Mouse (Mus musculus) MEL (cell line): ENCODE measurements around the gene Spata32. TPM values are rescaled to one million over a fixed set of nuclear protein-coding genes. Genes with fewer than 3 reads are reported as not detected.
A peak's percentile ranks its signal among the peaks of the same experiment; 100 is the strongest.

Experiments
- DNase-seq: peaks from one replicate; pipeline ENCODE4 v3.0.0; 2011; ENCODE audit warnings: low read depth, low spot score
- H3K27ac ChIP-seq: 2 replicates; pipeline ENCODE4 v1.5.1; 2012; ENCODE audit warnings: low read depth, mild to moderate bottlenecking, control low read depth, low read length, moderate library complexity; ENCODE audit not compliant: control insufficient read depth
- H3K27me3 ChIP-seq, 2 experiments: fragments of 150-350 bp in 1 of 2; sonication (generic) in 1 of 2; 2 replicates each; pipeline ENCODE4 v1.6.1; 2012; ENCODE audit warnings: low read length in 2 of 2, mild to moderate bottlenecking in 2 of 2, improper control_type of control experiment in 1 of 2, moderate library complexity in 1 of 2; ENCODE audit not compliant: insufficient read depth in 2 of 2, control insufficient read depth in 1 of 2
- H3K36me3 ChIP-seq, 2 experiments: 2 replicates each; pipeline ENCODE4 v1.6.1; 2012 to 2014; ENCODE audit warnings: low read length in 2 of 2, improper control_type of control experiment in 1 of 2, inconsistent platforms in 1 of 2, mild to moderate bottlenecking in 1 of 2; ENCODE audit not compliant: insufficient read depth in 2 of 2, control insufficient read depth in 1 of 2
- H3K4me1 ChIP-seq, 2 experiments: fragments of 150-350 bp in 1 of 2; sonication (generic) in 1 of 2; 2 replicates each; pipeline ENCODE4 v1.6.1; 2012; ENCODE audit warnings: low read length in 2 of 2, improper control_type of control experiment in 1 of 2, mild to moderate bottlenecking in 1 of 2; ENCODE audit not compliant: insufficient read depth in 2 of 2, control insufficient read depth in 1 of 2
- H3K4me3 ChIP-seq, 2 experiments: fragments of 150-350 bp in 1 of 2; sonication (generic) in 1 of 2; 2 replicates each; pipeline ENCODE4 v1.5.1; 2012; ENCODE audit warnings: low read depth in 2 of 2, low read length in 2 of 2, mild to moderate bottlenecking in 2 of 2, moderate library complexity in 2 of 2, control low read depth in 1 of 2, improper control_type of control experiment in 1 of 2; ENCODE audit not compliant: control insufficient read depth in 1 of 2, insufficient read depth in 1 of 2
- H3K79me2 ChIP-seq: 2 replicates; pipeline ENCODE4 v1.6.1; 2012; ENCODE audit warnings: mild to moderate bottlenecking, low read length, moderate library complexity; ENCODE audit not compliant: control insufficient read depth, poor library complexity, insufficient read depth
- H3K9ac ChIP-seq: 2 replicates; pipeline ENCODE4 v1.6.1; 2012; ENCODE audit warnings: low read depth, mild to moderate bottlenecking, control low read depth, low read length, moderate library complexity; ENCODE audit not compliant: control insufficient read depth, poor library complexity, severe bottlenecking
- H3K9me3 ChIP-seq: fragments of 150-350 bp; sonication (generic); replicated peaks from 2 replicates; pipeline ENCODE4 v1.6.1; 2012; ENCODE audit warnings: mild to moderate bottlenecking, low read length, improper control_type of control experiment, moderate library complexity; ENCODE audit not compliant: insufficient read depth
- BHLHE40 ChIP-seq: IDR thresholded peaks from 2 replicates; pipeline ENCODE4 v1.6.1; 2012; ENCODE audit warnings: low read depth, mild to moderate bottlenecking, inconsistent platforms, low read length, improper control_type of control experiment, borderline replicate concordance
- CHD1 ChIP-seq: IDR thresholded peaks from 2 replicates; pipeline ENCODE4 v1.6.1; 2012; ENCODE audit warnings: low read depth, mild to moderate bottlenecking, inconsistent platforms, low read length, improper control_type of control experiment
- CHD2 ChIP-seq: IDR thresholded peaks from 2 replicates; pipeline ENCODE4 v1.6.1; 2011; ENCODE audit warnings: low read length, improper control_type of control experiment
- E2F4 ChIP-seq: IDR thresholded peaks from 2 replicates; pipeline ENCODE4 v1.6.1; 2011; ENCODE audit warnings: low read depth, low read length, improper control_type of control experiment, borderline replicate concordance
- ELF1 ChIP-seq: IDR thresholded peaks from 2 replicates; pipeline ENCODE4 v1.6.1; 2014; ENCODE audit warnings: low read depth, mild to moderate bottlenecking, inconsistent platforms, low read length, improper control_type of control experiment, moderate library complexity
- EP300 ChIP-seq, 2 experiments: IDR thresholded peaks; 2 replicates each; pipeline ENCODE4 v1.6.1; 2011; ENCODE audit warnings: improper control_type of control experiment in 2 of 2, low read length in 2 of 2, low read depth in 1 of 2, mild to moderate bottlenecking in 1 of 2
- ETS1 ChIP-seq: IDR thresholded peaks from 2 replicates; pipeline ENCODE4 v1.6.1; 2012; ENCODE audit warnings: low read depth, mild to moderate bottlenecking, inconsistent platforms, low read length, improper control_type of control experiment, moderate library complexity
- GABPA ChIP-seq: IDR thresholded peaks from 2 replicates; pipeline ENCODE4 v1.6.1; 2012; ENCODE audit warnings: low read depth, mild to moderate bottlenecking, inconsistent platforms, low read length, improper control_type of control experiment, moderate library complexity
- GATA1 ChIP-seq: IDR thresholded peaks from 2 replicates; pipeline ENCODE4 v1.6.1; 2011; ENCODE audit warnings: low read depth, low read length, improper control_type of control experiment
- HCFC1 ChIP-seq: IDR thresholded peaks from 2 replicates; pipeline ENCODE4 v1.6.1; 2012; ENCODE audit warnings: low read depth, mild to moderate bottlenecking, inconsistent platforms, low read length, improper control_type of control experiment, moderate library complexity
- JUND ChIP-seq: IDR thresholded peaks from 2 replicates; pipeline ENCODE4 v1.6.1; 2011; ENCODE audit warnings: low read depth, mild to moderate bottlenecking, improper control_type of control experiment, low read length
- KAT2A ChIP-seq: conservative IDR thresholded peaks from 2 replicates; pipeline ENCODE4 v1.6.1; 2012; ENCODE audit warnings: low read depth, low read length, improper control_type of control experiment, inconsistent platforms
- MAFK ChIP-seq: IDR thresholded peaks from 2 replicates; pipeline ENCODE4 v1.6.1; 2011; ENCODE audit warnings: low read depth, mild to moderate bottlenecking, low read length, improper control_type of control experiment, borderline replicate concordance
- MEF2A ChIP-seq: IDR thresholded peaks from 2 replicates; pipeline ENCODE4 v1.6.1; 2014; ENCODE audit warnings: low read depth, mild to moderate bottlenecking, inconsistent platforms, low read length, improper control_type of control experiment; ENCODE audit not compliant: poor library complexity, insufficient replicate concordance, severe bottlenecking; ENCODE audit errors: extremely low read depth
- MXI1 ChIP-seq: IDR thresholded peaks from 2 replicates; pipeline ENCODE4 v1.6.1; 2011; ENCODE audit warnings: mild to moderate bottlenecking, low read depth, low read length, improper control_type of control experiment
- MYB ChIP-seq: IDR thresholded peaks from 2 replicates; pipeline ENCODE4 v1.6.1; 2011; ENCODE audit warnings: mild to moderate bottlenecking, low read depth, low read length, improper control_type of control experiment
- NELFE ChIP-seq: IDR thresholded peaks from 2 replicates; pipeline ENCODE4 v1.6.1; 2011; ENCODE audit warnings: low read depth, low read length, improper control_type of control experiment
- NRF1 ChIP-seq: IDR thresholded peaks from 2 replicates; pipeline ENCODE4 v1.6.1; 2014; ENCODE audit warnings: low read depth, mild to moderate bottlenecking, inconsistent platforms, low read length, improper control_type of control experiment, moderate library complexity; ENCODE audit not compliant: poor library complexity, insufficient read depth, severe bottlenecking
- POLR2A ChIP-seq, 2 experiments: IDR thresholded peaks; 2 replicates each; pipeline ENCODE4 v1.6.1; 2011 to 2012; ENCODE audit warnings: low read length in 2 of 2, mild to moderate bottlenecking in 2 of 2, control low read depth in 1 of 2, improper control_type of control experiment in 1 of 2, low read depth in 1 of 2, moderate library complexity in 1 of 2; ENCODE audit not compliant: control insufficient read depth in 1 of 2, insufficient read depth in 1 of 2, poor library complexity in 1 of 2
- POLR2AphosphoS2 ChIP-seq: IDR thresholded peaks from 2 replicates; pipeline ENCODE4 v1.6.1; 2011; ENCODE audit warnings: low read length, improper control_type of control experiment
- POLR2AphosphoS5 ChIP-seq: IDR thresholded peaks from 2 replicates; pipeline ENCODE4 v1.6.1; 2012; ENCODE audit warnings: low read depth, borderline replicate concordance, mild to moderate bottlenecking, inconsistent platforms, low read length, moderate library complexity, mixed read lengths
- RAD21 ChIP-seq: IDR thresholded peaks from 2 replicates; pipeline ENCODE4 v1.6.1; 2011; ENCODE audit warnings: mild to moderate bottlenecking, low read depth, low read length, improper control_type of control experiment
- SMC3 ChIP-seq: IDR thresholded peaks from 2 replicates; pipeline ENCODE4 v1.6.1; 2011; ENCODE audit warnings: low read depth, low read length, improper control_type of control experiment
- TAL1 ChIP-seq: IDR thresholded peaks from 2 replicates; pipeline ENCODE4 v1.6.1; 2012; ENCODE audit warnings: mild to moderate bottlenecking, inconsistent platforms, low read length, moderate library complexity, mixed read lengths
- UBTF ChIP-seq: IDR thresholded peaks from 2 replicates; pipeline ENCODE4 v1.6.1; 2012; ENCODE audit warnings: low read depth, mild to moderate bottlenecking, inconsistent platforms, low read length, improper control_type of control experiment, moderate library complexity, borderline replicate concordance; ENCODE audit not compliant: insufficient read depth
- USF1 ChIP-seq: IDR thresholded peaks from 2 replicates; pipeline ENCODE4 v1.6.1; 2014; ENCODE audit warnings: low read depth, mild to moderate bottlenecking, inconsistent platforms, low read length, improper control_type of control experiment, moderate library complexity
- ZC3H11A ChIP-seq: IDR thresholded peaks from 2 replicates; pipeline ENCODE4 v1.6.1; 2012; ENCODE audit warnings: low read depth, mild to moderate bottlenecking, inconsistent platforms, low read length, improper control_type of control experiment
- ZKSCAN1 ChIP-seq: IDR thresholded peaks from 2 replicates; pipeline ENCODE4 v1.6.1; 2012; ENCODE audit warnings: low read depth, mild to moderate bottlenecking, inconsistent platforms, low read length, improper control_type of control experiment, moderate library complexity
- ZNF384 ChIP-seq: IDR thresholded peaks from 2 replicates; pipeline ENCODE4 v1.6.1; 2012; ENCODE audit warnings: low read depth, mild to moderate bottlenecking, inconsistent platforms, low read length, improper control_type of control experiment
- polyA plus RNA-seq, 2 experiments: library from polyadenylated mRNA; stranded (reverse) in 1 of 2; unstranded in 1 of 2; fragments of >175 nt in 1 of 2; fragments of >200 nt in 1 of 2; gene quantifications; 2 replicates each; pipeline versions ENCODE4 v1.2.1 to v1.2.4; 2012; ENCODE audit warnings: low replicate concordance in 2 of 2, low read depth in 1 of 2; ENCODE audit not compliant: insufficient read length in 2 of 2, insufficient read depth in 1 of 2, missing spikeins in 1 of 2
- total RNA-seq: library from RNA; depleted of rRNA; stranded (reverse); fragments of 300-350 nt; gene quantifications from 2 replicates; pipeline ENCODE4 v1.2.3, GENCODE M21; 2012

Spata32 gene
- total and polyA plus RNA-seq, 3 experiments, result not detected

DNA sequence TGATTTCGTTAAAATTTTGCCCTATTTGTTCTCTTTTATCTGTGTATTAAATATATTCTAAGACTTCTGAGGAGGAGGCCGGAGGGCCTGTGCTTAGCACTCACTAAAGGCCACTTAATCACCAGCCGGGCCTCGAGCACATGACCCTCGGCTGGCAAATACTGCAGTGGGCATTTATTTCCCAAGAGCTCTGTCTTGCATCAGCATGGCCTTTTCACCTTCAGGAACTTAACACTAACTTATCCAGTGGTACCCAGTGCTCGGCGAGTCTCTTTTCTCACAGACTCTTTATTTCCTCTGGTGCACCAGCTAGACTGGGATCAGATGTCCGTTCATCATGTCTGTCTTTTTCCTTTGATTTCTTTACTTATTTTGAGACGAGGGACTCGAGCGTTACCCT is 57.5 kb downstream of the Spata32 start:
- Histone ChIP-seq H3K27me3 (no peaks in the 10 kb centered on the region), H3K9me3 (no peaks in the 10 kb centered on the region), H3K4me3 (no peak overlapping the region), H3K4me1 (peaks cover 0 to 5% of the 10 kb centered on the region in 2 experiments; a peak in 1 of 4 replicates), H3K27ac (no peak overlapping the region), H3K36me3 (peaks cover 0 to 3% of the 10 kb centered on the region in 2 experiments; a peak in 1 of 4 replicates), H3K9ac (no peak overlapping the region), H3K79me2 (no peaks in the 10 kb centered on the region)
- TF ChIP-seq MAFK (no peak), TAL1 (no peak)
- no peak for DNase-seq

DNA sequence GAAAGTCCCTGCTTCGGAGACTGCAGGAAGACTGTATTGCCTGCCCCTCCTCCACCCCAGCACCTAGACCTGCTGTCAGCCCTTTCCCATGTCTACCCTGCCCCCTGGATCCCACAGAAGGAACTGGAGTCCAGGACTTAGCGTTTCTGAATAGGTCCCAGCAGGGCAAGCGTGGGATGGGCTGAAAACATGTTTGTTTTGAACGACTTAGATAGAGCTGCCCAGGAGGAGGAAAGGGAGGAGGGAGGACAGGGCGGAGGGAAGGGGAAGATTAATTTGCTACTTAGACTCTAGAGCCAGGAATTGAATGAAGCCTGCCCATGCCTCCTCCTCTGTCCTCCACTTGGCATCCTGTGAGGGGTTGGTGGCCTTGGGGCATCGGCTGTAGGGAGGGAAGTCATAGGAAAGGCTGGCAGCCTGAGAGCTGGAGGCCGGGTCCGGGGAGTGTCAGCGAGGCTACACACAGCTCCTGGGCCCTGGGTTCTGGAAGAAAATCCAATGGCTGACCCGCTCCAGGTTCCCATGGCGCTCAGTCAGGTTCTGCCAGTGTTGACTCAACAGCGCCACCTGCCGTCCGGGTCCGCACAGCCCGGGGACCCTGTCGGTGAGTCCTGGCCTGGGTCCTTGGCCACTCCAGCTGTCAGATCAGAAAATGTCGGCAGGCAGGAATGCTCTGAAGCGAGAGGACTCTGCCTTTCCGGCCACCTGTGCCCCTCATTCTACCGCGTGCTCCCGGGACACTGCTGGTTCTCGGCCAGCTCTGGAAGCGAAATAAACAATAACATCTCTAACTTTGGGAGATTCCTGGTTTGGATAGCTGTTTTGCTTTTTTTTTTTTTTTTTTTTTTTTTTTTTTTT is 59.4 kb downstream of the Spata32 start:
- peak overlapping the region; percentile 69 for H3K9ac ChIP-seq
- H3K79me2 ChIP-seq, result no peaks in the 10 kb centered on the region
- H3K27ac ChIP-seq, result no peak overlapping the region
- no peaks in the 10 kb centered on the region for H3K27me3 ChIP-seq
- peaks cover 0 to 3% of the 10 kb centered on the region in 2 experiments; a peak in 1 of 4 replicates for H3K36me3 ChIP-seq
- no peaks in the 10 kb centered on the region for H3K9me3 ChIP-seq
- H3K4me3 ChIP-seq, result peak overlapping the region; percentile 56 to 57
- DNase-seq, result peak; percentile 95
- peaks cover 0 to 5% of the 10 kb centered on the region in 2 experiments; a peak in 1 of 4 replicates for H3K4me1 ChIP-seq
- TF ChIP-seq RAD21 (peak; percentile 78), ELF1 (no peak), EP300 (IDR thresholded peaks at IDR 0.05; ENCODE audit: low read depth in 1 of 2, low read length in 2 of 2) (no peak), BHLHE40 (no peak), E2F4 (no peak), ZC3H11A (peak; percentile 78), GABPA (no peak), NRF1 (no peak), CHD1 (0 out of 2 replicates have a peak, but pooled peaks have one; percentile 80), POLR2AphosphoS2 (no peak), POLR2AphosphoS5 (no peak), CHD2 (no peak), GATA1 (no peak), ZKSCAN1 (no peak; the same call in 1 of the 2 replicates), TAL1 (no peak), UBTF (no peak), MYB (no peak), JUND (no peak), MEF2A (no peak), KAT2A (no peak), ETS1 (no peak), HCFC1 (peak; percentile 45; the same call in 1 of the 2 replicates), POLR2A (IDR thresholded peaks at IDR 0.05; ENCODE audit: control insufficient read depth in 1 of 2, insufficient read depth in 1 of 2, low read depth in 1 of 2, low read length in 2 of 2, poor library complexity in 1 of 2) (no peak; a peak in 1 of 4 replicates), ZNF384 (peak; percentile 99), MXI1 (peak; percentile 28; the same call in 1 of the 2 replicates), USF1 (no peak), NELFE (no peak), SMC3 (peak; percentile 95)
